Mouse (Mus musculus): ENCODE measurements around the gene Ak5. TPM values are rescaled to one million over a fixed set of nuclear protein-coding genes. Genes with fewer than 3 reads are reported as not detected.
A peak's percentile ranks its signal among the peaks of the same experiment; 100 is the strongest.
"Not testable (repeated sequence)": the region's sequence is repeated elsewhere in the genome, so short reads cannot be mapped to it uniquely, and the experiment has no call there.

The Ak5 gene
- total and polyA plus RNA-seq, 2 experiments from 2014 or later = 14.6 to 27.2 TPM

DNA sequence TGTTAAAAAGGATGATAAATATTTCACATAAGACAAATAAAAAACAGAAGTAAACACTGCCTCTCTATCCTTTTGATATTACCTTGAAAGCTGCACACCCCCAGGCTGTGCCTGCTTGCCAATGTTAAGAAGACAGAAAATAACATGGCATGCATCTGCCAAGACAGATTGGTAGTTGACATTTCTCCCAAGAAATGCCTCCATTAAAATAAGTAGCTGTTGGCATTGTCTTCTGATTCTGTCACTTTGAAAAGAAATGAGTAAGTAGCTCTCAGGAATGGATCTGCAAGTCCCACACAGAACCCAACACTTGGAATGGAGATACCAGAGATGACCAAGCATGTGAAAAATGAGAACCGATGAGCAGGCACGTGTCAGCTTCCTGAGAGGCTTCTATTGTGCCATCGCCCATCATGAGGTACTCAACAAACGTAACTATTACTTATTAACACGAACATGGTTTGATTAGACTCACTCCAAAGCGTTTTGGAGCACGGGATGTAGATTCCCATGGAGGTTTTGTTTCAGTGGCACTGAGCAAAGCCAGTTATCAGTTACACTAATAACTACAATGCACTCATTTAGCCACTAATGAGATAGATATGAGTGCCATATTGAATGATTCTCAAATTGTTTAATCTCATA lies 71.6 kb downstream of the Ak5 start:
- ATAC-seq = peak; percentile 29; the same call in 1 of the 2 replicates
- TF ChIP-seq CTCF (IDR thresholded peaks at IDR 0.05; ENCODE audit: low read depth) = no peak
- peak; percentile 35 for DNase-seq
- Histone ChIP-seq H3K4me1 (ENCODE audit: insufficient read depth) (no peaks in the 10 kb centered on the region), H3K27ac (ENCODE audit: low read depth, low read length) (no peak overlapping the region), H3K9me3 (ENCODE audit: low read length) (no peaks in the 10 kb centered on the region), H3K4me3 (ENCODE audit: low read depth, low read length) (no peak overlapping the region), H3K36me3 (ENCODE audit: insufficient read depth) (no peaks in the 10 kb centered on the region), H3K27me3 (ENCODE audit: insufficient read depth, low read length) (no peaks in the 10 kb centered on the region), H3K4me2 (ENCODE audit: low read depth) (no peak overlapping the region), H3K9ac (no peak overlapping the region)
- WGBS = 83% methylated on average over 7 of the region's 7 CpGs

DNA sequence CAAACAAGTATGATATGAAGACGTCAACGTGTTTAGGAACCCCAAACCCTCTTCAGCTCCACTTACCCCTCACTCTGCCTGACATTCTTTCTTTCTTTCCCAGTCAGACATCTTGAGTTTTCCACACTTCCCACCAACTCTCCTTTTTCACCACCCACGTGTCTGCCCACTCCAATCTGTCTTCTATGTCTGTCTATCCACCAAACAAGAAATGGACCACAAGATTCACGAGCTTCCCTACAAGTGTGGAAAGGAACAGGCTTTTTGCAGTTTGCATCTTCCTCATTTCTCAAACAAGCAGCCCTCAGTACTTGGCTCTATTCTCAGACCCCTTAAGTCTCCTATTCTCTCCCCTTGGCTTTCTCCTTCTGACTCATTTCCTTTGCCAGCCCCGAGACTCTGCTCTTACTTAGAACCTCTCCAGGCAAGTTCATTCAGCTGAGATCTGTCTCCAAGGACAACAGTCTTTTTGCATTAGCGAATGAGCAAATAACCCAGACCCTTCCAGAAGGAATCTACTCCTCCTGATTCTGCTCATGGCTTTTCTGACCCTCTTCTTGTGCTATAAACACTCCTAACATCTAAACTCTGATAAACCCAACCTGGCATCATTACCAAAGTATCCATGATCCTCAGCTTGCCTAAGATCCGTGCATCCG lies 75.3 kb downstream of the Ak5 start:
- Histone ChIP-seq H3K4me3 (ENCODE audit: low read depth, low read length) (no peak overlapping the region), H3K4me1 (ENCODE audit: insufficient read depth) (no peaks in the 10 kb centered on the region), H3K36me3 (ENCODE audit: insufficient read depth) (no peaks in the 10 kb centered on the region), H3K27ac (ENCODE audit: low read depth, low read length) (no peak overlapping the region), H3K27me3 (ENCODE audit: insufficient read depth, low read length) (no peaks in the 10 kb centered on the region), H3K9me3 (ENCODE audit: low read length) (no peaks in the 10 kb centered on the region), H3K9ac (no peak overlapping the region), H3K4me2 (ENCODE audit: low read depth) (no peak overlapping the region)
- DNase-seq (no peak), ATAC-seq (no peak)
- WGBS = 76% methylated on average over 8 of the region's 8 CpGs
- TF ChIP-seq CTCF (IDR thresholded peaks at IDR 0.05; ENCODE audit: low read depth) = no peak

DNA sequence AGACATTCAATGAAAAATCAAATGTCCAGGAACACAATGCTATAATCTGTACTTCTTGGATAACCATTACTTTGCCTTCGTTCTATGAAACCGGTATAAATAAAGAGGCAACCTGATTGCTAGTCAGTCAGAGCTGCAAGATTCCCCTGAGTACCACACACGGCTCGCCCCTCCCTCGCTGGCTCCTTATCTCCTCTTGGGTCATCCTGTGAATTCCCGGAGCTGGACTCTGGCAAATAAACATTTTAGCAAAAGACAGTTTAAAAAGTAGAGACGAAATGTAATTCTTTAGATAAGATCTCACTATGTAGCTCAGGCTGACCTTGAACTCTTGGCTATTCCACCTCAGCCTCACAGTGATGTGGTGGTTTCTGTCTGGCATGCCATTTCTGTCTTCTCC lies 77.7 kb downstream of the Ak5 start:
- H3K36me3 ChIP-seq (ENCODE audit: insufficient read depth) = no peaks in the 10 kb centered on the region
- no peak for TF ChIP-seq CTCF (IDR thresholded peaks at IDR 0.05; ENCODE audit: low read depth)
- ATAC-seq (no peak), DNase-seq (no peak)
- WGBS = 90% methylated on average over 7 of the region's 7 CpGs
- H3K27ac ChIP-seq (ENCODE audit: low read depth, low read length) = no peak overlapping the region
- no peak overlapping the region for H3K9ac ChIP-seq
- no peaks in the 10 kb centered on the region for H3K27me3 ChIP-seq (ENCODE audit: insufficient read depth, low read length)
- H3K4me2 ChIP-seq (ENCODE audit: low read depth) = no peak overlapping the region
- H3K4me3 ChIP-seq (ENCODE audit: low read depth, low read length) = no peak overlapping the region
- H3K4me1 ChIP-seq (ENCODE audit: insufficient read depth) = no peaks in the 10 kb centered on the region
- no peaks in the 10 kb centered on the region for H3K9me3 ChIP-seq (ENCODE audit: low read length)

DNA sequence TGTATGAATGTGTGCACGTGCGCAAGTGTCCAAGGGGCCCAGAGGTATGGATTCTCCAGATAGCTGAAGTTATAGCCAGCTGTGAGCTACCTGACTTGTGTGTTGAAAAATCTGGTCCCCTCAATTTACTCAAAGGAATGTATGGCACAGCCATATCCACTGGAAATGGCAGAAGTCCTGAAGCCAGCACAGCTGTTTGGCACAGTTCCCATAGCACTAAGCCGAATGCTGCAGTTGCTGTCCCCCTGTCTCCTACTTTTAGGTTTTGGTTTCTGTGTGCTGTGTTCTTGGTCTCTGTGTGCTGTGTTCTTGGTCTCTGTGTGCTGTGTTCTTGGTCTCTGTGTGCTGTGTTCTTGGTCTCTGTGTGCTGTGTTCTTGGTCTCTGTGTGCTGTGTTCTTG lies 79.1 kb downstream of the Ak5 start:
- H3K27me3 ChIP-seq (ENCODE audit: insufficient read depth, low read length); ATAC-seq; H3K4me1 ChIP-seq (ENCODE audit: insufficient read depth); H3K9ac ChIP-seq; H3K9me3 ChIP-seq (ENCODE audit: low read length); DNase-seq; H3K4me2 ChIP-seq (ENCODE audit: low read depth); H3K36me3 ChIP-seq (ENCODE audit: insufficient read depth); H3K27ac ChIP-seq (ENCODE audit: low read depth, low read length); H3K4me3 ChIP-seq (ENCODE audit: low read depth, low read length): not testable (repeated sequence)
- 90% methylated on average over 3 of the region's 3 CpGs for WGBS

DNA sequence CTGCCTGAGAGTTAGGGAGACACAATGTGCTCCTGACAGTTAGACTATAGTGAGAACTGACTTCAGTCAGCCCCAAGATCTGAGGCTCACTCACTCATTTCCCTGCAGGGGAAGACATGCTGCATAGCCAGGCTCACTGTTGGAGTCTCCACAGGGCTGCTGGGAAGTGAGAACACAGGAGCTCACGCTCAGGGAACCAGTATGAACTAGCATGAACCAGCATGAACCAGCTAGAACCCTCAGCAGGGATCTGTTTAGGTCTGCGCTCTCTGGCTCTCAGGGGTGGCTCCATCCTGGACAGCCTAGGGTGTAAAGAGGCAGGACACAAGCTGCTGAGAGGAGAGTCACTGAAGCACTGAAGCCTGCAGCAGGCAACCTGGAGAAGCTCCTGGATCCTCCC lies 81.2 kb downstream of the Ak5 start:
- ATAC-seq = no peak
- Histone ChIP-seq H3K4me2 (ENCODE audit: low read depth) (no peak overlapping the region), H3K4me3 (ENCODE audit: low read depth, low read length) (no peak overlapping the region), H3K27me3 (ENCODE audit: insufficient read depth, low read length) (no peaks in the 10 kb centered on the region), H3K4me1 (ENCODE audit: insufficient read depth) (no peaks in the 10 kb centered on the region), H3K9me3 (ENCODE audit: low read length) (no peaks in the 10 kb centered on the region), H3K36me3 (ENCODE audit: insufficient read depth) (no peaks in the 10 kb centered on the region), H3K9ac (no peak overlapping the region), H3K27ac (ENCODE audit: low read depth, low read length) (no peak overlapping the region)
- 79% methylated on average over 2 of the region's 2 CpGs for WGBS
- no peak for TF ChIP-seq CTCF (IDR thresholded peaks at IDR 0.05; ENCODE audit: low read depth)
- DNase-seq = no peak

DNA sequence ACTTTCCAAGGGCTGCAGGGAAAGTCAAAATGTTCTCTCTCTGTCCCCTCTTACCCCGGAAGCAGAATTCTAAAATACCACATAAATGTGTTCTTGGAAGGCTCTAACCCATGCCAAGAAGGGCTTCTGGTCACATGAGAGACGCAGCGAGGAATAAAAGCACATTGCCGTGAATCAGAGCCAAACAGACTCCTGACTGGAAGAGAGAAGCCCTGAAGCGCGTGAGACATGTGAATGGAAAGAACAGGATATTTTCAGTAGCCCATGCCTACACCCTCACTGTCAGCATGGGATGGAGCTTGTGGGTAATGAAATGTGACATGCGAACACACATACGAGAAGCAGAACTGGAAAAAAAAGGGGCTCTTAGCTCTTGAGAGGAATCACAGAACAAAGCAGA lies 82.0 kb downstream of the Ak5 start:
- Histone ChIP-seq H3K27ac (ENCODE audit: low read depth, low read length) (no peak overlapping the region), H3K4me3 (ENCODE audit: low read depth, low read length) (no peak overlapping the region), H3K4me1 (ENCODE audit: insufficient read depth) (no peaks in the 10 kb centered on the region), H3K27me3 (ENCODE audit: insufficient read depth, low read length) (no peaks in the 10 kb centered on the region), H3K9me3 (ENCODE audit: low read length) (no peaks in the 10 kb centered on the region), H3K36me3 (ENCODE audit: insufficient read depth) (no peaks in the 10 kb centered on the region), H3K4me2 (ENCODE audit: low read depth) (no peak overlapping the region), H3K9ac (no peak overlapping the region)
- ATAC-seq = no peak
- WGBS = 71% methylated on average over 8 of the region's 8 CpGs
- no peak for TF ChIP-seq CTCF (IDR thresholded peaks at IDR 0.05; ENCODE audit: low read depth)
- no peak for DNase-seq

DNA sequence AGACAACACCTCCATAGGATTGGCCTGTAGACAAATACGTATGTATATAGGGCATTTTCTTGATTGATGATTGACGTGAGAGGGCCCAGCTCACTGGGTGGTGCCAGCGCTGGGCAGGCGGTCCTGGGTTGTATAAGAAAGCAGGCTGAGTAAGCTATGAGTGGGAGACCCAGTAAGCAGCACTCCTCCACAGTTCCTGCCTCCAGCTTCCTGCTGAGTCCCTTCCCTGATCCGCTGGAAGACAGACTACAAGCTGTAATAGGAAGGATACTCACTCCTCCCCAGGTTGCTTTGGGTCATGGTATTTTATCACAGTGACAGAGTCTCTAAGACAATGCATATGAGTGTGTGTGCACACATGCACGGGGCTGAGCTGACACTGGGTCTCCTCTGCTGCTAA lies 82.6 kb downstream of the Ak5 start:
- H3K27me3 ChIP-seq (ENCODE audit: insufficient read depth, low read length) = no peaks in the 10 kb centered on the region
- 81% methylated on average over 6 of the region's 6 CpGs for WGBS
- H3K27ac ChIP-seq (ENCODE audit: low read depth, low read length) = no peak overlapping the region
- no peak overlapping the region for H3K9ac ChIP-seq
- DNase-seq = no peak
- no peaks in the 10 kb centered on the region for H3K9me3 ChIP-seq (ENCODE audit: low read length)
- no peaks in the 10 kb centered on the region for H3K4me1 ChIP-seq (ENCODE audit: insufficient read depth)
- no peaks in the 10 kb centered on the region for H3K36me3 ChIP-seq (ENCODE audit: insufficient read depth)
- TF ChIP-seq CTCF (IDR thresholded peaks at IDR 0.05; ENCODE audit: low read depth) = no peak
- no peak for ATAC-seq
- no peak overlapping the region for H3K4me3 ChIP-seq (ENCODE audit: low read depth, low read length)
- H3K4me2 ChIP-seq (ENCODE audit: low read depth) = no peak overlapping the region

All from forebrain, postnatal 0 days (tissue).